Mouse (Mus musculus) right cerebral cortex, postnatal 4 days (tissue): ENCODE data around the gene Zmynd8.

ENCODE experiments used
- DNase-seq: peaks from one replicate; pipeline ENCODE4 v3.0.0-alpha.2; 2022

Zmynd8 gene

DNA sequence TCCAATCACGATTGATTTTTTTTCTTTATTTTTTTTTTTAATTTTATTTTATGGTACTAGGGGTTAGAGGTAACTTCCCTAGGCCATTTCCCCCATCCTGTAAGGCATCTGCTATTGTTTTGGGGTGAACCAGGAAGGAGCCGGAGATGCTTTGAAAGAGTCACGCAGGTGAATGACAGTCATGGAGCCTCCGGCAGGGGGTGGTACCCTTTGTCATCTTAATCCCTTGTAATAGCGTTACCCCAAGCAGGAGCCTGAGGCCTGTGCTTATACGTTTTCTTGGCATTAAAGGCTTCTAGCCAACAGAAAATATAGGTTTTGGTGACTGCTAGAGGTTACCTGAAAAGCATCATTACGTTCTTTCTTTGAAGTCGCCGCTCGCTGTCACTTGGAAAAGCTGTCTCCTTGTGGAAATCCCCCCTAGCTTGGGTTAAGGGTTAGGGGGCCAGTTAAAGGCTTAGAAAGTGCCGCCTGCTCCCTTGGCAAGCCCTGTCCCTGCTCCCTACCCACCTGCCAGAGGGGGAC lies 157.2 kb downstream of the Zmynd8 start:
- no peak for DNase-seq

DNA sequence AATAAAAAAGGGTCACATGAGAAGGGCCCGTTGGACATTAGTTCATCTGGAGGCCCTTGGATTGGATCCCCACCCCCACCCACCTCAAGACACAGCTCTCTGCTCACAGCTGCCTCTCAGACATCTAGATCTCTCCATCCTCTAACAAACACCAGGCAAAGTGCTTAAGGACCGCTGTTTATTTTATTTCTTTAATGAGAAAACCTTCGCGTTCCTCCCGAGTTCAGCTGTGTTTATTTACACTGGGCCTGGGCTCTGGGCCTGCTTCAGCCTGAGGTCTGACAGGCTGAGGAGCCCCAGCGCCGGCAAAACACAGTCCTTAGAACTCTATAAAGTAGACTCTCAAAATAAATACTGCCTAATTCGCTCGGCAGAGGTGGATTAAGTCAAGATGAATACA lies 157.8 kb downstream of the Zmynd8 start:
- no peak for DNase-seq

DNA sequence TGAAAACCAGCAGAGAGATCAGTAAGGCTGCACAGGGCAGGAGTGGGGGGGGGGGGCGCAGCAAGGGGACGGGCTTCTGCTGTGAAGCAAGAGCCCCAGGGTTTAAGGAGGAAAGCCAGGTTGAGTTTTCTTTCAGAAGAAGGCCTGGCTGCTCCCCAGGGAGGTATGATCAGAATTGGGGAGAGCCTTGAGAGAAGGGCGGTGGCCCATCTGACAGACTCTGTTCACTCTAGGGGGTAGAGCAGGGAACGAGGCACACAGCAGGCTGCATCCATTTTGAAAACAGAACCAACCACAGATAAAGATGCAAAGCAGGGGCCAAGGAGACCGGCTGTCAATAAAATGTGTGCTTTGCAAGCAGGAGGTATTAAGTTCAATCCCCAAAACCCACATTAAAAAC lies 158.4 kb downstream of the Zmynd8 start:
- no peak for DNase-seq

DNA sequence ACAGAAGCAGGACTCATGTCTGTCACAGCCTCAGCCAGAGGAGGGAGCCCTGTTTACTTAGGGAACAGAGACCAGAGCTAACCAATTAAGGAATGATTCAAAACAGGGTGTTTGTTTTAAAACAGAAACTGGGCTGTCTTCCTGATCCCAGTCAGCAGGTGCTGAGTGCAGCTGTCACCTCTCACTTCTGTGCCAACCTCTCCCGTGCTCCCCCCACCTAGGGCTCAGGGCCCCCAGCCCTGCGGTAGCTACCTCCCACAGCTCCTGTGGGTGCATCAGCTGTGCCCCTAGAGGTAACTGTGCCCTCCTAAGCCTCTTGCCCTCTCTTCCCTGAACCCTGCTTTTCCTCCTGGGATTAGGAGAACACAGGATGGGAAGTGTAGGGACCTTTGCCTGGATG lies 162.5 kb downstream of the Zmynd8 start:
- DNase-seq = no peak
